Mouse (Mus musculus): ENCODE results near the gene Zmynd11. TPM values are rescaled to one million over a fixed set of nuclear protein-coding genes. Genes with fewer than 3 reads are reported as not detected.
"Not testable (repeated sequence)": the region's sequence is repeated elsewhere in the genome, so short reads cannot be mapped to it uniquely, and the experiment has no call there.

The Zmynd11 gene
- total RNA-seq, 2 experiments from 2014 or later: 94.2 to 104 TPM

GRCm38 (mm10) chr13:9760057-9760456, 5.1 kb downstream of the Zmynd11 start:
- H3K4me3 ChIP-seq: no peak overlapping the region
- no peak for TF ChIP-seq CTCF (IDR thresholded peaks at IDR 0.05)
- H3K27ac ChIP-seq: no peak overlapping the region
- intact Hi-C loops (cut with DNase I): no loop called here
- DNase-seq: no peak

GRCm38 (mm10) chr13:9757842-9758491, 7.2 kb downstream of the Zmynd11 start:
- no peak for DNase-seq
- H3K27ac ChIP-seq: no peak overlapping the region
- TF ChIP-seq CTCF (IDR thresholded peaks at IDR 0.05): no peak
- intact Hi-C loops (cut with DNase I): no loop called here
- H3K4me3 ChIP-seq: no peak overlapping the region

GRCm38 (mm10) chr13:9753706-9754105, 11.4 kb downstream of the Zmynd11 start:
- no peak for DNase-seq
- Histone ChIP-seq H3K27ac (0 out of 2 replicates have a peak overlapping the region, but pooled peaks have one; percentile 20), H3K4me3 (no peak overlapping the region)
- no peak for TF ChIP-seq CTCF (IDR thresholded peaks at IDR 0.05)
- intact Hi-C loops (cut with DNase I): no loop called here

- peak; percentile 41 for DNase-seq
- Histone ChIP-seq H3K4me3 (no peak overlapping the region), H3K27ac (0 out of 2 replicates have a peak overlapping the region, but pooled peaks have one; percentile 16)
- no peak for TF ChIP-seq CTCF (IDR thresholded peaks at IDR 0.05)
- intact Hi-C loops (cut with DNase I): no loop called here
Measured at GRCm38 (mm10) chr13:9750320-9750719, 14.8 kb downstream of the Zmynd11 start.

- Histone ChIP-seq H3K4me3 (no peak overlapping the region), H3K27ac (peak overlapping the region; percentile 63)
- intact Hi-C loops (cut with DNase I): no loop called here
- DNase-seq: no peak
- no peak for TF ChIP-seq CTCF (IDR thresholded peaks at IDR 0.05)
Measured at GRCm38 (mm10) chr13:9749796-9750195, 15.3 kb downstream of the Zmynd11 start.

GRCm38 (mm10) chr13:9738190-9738589, 26.9 kb downstream of the Zmynd11 start:
- intact Hi-C loops (cut with DNase I): no loop called here
- no peak overlapping the region for H3K4me3 ChIP-seq
- TF ChIP-seq CTCF (IDR thresholded peaks at IDR 0.05): no peak
- H3K27ac ChIP-seq: no peak overlapping the region
- DNase-seq: no peak

GRCm38 (mm10) chr13:9737024-9737423, 28.1 kb downstream of the Zmynd11 start:
- DNase-seq: peak; percentile 26
- no peak overlapping the region for H3K4me3 ChIP-seq
- H3K27ac ChIP-seq: peak overlapping the region; percentile 51; the same call in 1 of the 2 replicates
- TF ChIP-seq CTCF (IDR thresholded peaks at IDR 0.05): no peak
- intact Hi-C loops (cut with DNase I): no loop called here

- H3K4me3 ChIP-seq; intact Hi-C loops (cut with DNase I); DNase-seq; H3K27ac ChIP-seq: not testable (repeated sequence)
Measured at GRCm38 (mm10) chr13:9732262-9732661, 32.9 kb downstream of the Zmynd11 start.

GRCm38 (mm10) chr13:9729073-9729472, 36.1 kb downstream of the Zmynd11 start:
- intact Hi-C loops (cut with DNase I): no loop called here
- Histone ChIP-seq H3K27ac (peak overlapping the region; percentile 20; the same call in 1 of the 2 replicates), H3K4me3 (no peak overlapping the region)
- no peak for TF ChIP-seq CTCF (IDR thresholded peaks at IDR 0.05)
- no peak for DNase-seq

GRCm38 (mm10) chr13:9715224-9715623, 49.9 kb downstream of the Zmynd11 start:
- no peak for TF ChIP-seq CTCF (IDR thresholded peaks at IDR 0.05)
- intact Hi-C loops (cut with DNase I): no loop called here
- H3K4me3 ChIP-seq: no peak overlapping the region
- H3K27ac ChIP-seq: no peak overlapping the region
- no peak for DNase-seq

GRCm38 (mm10) chr13:9713462-9714134, 51.5 kb downstream of the Zmynd11 start:
- Histone ChIP-seq H3K27ac (no peak overlapping the region), H3K4me3 (no peak overlapping the region)
- TF ChIP-seq CTCF (IDR thresholded peaks at IDR 0.05): no peak
- intact Hi-C loops (cut with DNase I): no loop called here
- DNase-seq: no peak

GRCm38 (mm10) chr13:9712971-9713370, 52.2 kb downstream of the Zmynd11 start:
- Histone ChIP-seq H3K4me3 (no peak overlapping the region), H3K27ac (no peak overlapping the region)
- no peak for DNase-seq
- no peak for TF ChIP-seq CTCF (IDR thresholded peaks at IDR 0.05)
- intact Hi-C loops (cut with DNase I): no loop called here

GRCm38 (mm10) chr13:9712409-9712808, 52.7 kb downstream of the Zmynd11 start:
- DNase-seq: no peak
- intact Hi-C loops (cut with DNase I): no loop called here
- no peak overlapping the region for H3K4me3 ChIP-seq
- no peak for TF ChIP-seq CTCF (IDR thresholded peaks at IDR 0.05)
- H3K27ac ChIP-seq: no peak overlapping the region

Data from gastrocnemius, adult 2 months (tissue).